Mouse (Mus musculus): ENCODE data around the gene Gng5. TPM values are rescaled to one million over a fixed set of nuclear protein-coding genes. Genes with fewer than 3 reads are reported as not detected.

The Gng5 gene
- 100 to 1,000 TPM; 197 to 229 TPM for total RNA-seq (2021)

DNA sequence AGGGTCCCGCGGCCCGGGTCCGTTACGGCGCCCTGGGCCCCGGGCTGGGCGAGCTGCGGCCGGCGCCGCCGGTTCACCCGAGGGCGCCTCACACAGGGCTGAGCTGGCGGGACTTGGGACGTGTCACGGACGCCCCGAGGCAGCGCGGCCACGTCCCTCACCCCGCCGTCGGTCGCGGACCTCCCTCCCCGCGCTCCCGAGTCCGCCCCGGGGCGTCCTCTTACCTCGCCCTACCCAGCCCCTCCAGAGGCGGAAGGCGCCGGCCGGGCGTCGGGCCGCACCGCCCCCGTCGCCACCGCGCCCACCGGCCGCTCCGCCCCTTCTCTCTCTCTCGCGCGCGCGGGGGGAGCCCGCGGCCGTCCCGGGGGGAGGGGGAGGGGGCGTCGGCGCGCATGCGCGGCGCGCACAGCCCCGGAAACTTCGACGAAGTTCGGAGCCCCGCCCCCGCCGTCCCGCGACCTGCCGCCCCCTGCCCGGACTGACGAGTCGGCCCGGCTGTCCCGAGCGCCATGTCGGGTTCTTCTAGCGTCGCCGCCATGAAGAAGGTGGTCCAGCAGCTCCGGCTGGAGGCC lies at the start of gene Gng5, which contains the start of gene Spata1:
Gng5 (plus strand) TSS at position 377 of the 572 bp plus-strand sequence.
Spata1 (minus strand) TSS at position 323 of the 572 bp plus-strand sequence.
- intact Hi-C loops (cut with DNase I): loop anchor here (2.0 to 5.0 kb wide), 3 partner anchors 49 to 313 kb away; partner anchors contain the start of genes Prkacb and Ssx2ip
- peak; percentile 84 for DNase-seq (ENCODE audit: low spot score)

GRCm38 (mm10) chr3:146450371-146450841 lies 49.2 kb upstream of the Gng5 start:
- intact Hi-C loops (cut with DNase I): loop anchor here (2.0 kb wide), 2 partner anchors 46 to 48 kb away; partner anchors contain the start of genes Gng5, Spata1 and Ssx2ip
- DNase-seq (ENCODE audit: low spot score): peak; percentile 85

DNA sequence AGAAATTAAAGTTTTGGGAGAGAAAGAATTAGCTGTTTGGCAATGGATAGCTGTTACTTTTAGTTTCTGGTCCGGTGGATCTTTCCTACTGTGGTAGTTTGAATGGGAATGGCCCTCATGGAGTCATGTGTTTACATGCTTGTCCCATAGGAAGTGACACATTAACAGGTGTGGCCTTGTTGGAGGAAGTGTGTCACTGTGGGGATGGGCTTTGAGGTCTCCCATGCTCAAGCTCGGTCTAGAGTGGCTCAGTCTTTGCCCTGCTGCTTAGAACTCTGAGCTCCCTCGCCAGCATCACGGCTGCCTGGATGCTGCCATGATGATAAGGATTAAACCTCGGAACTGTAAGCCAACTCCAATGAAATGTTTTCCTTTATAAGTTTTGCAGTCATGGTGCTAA lies 48.2 kb upstream of the Gng5 start:
- intact Hi-C loops (cut with DNase I): loop anchor here (2.0 kb wide), 2 partner anchors 47 kb away; partner anchors contain the start of genes Gng5, Spata1 and Ssx2ip
- DNase-seq (ENCODE audit: low spot score): no peak

- no peak for DNase-seq (ENCODE audit: low spot score)
- intact Hi-C loops (cut with DNase I): no loop called here
Measured at GRCm38 (mm10) chr3:146462939-146463338, 36.7 kb upstream of the Gng5 start.

DNA sequence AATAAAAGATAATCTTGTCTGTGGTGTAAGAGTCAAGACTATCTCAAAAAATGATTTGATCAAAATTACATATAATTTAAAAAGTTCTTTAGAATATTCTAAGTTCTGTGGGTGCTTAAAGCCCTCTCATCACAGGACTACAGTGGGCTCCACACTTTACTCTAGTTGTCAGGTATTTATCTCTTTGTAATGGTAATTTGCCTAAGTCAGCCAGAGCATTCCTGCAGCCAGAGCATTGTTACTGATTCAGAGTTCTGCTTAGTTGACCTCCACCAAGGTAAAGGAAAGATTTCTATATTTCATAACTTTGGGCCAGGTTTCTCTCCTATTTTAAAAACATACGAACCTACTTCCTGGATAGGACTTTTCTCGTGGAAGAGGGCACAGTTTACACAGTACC lies 30.4 kb upstream of the Gng5 start:
- intact Hi-C loops (cut with DNase I): no loop called here
- DNase-seq (ENCODE audit: low spot score): no peak

GRCm38 (mm10) chr3:146472657-146473056 lies 26.9 kb upstream of the Gng5 start:
- DNase-seq (ENCODE audit: low spot score): no peak

DNA sequence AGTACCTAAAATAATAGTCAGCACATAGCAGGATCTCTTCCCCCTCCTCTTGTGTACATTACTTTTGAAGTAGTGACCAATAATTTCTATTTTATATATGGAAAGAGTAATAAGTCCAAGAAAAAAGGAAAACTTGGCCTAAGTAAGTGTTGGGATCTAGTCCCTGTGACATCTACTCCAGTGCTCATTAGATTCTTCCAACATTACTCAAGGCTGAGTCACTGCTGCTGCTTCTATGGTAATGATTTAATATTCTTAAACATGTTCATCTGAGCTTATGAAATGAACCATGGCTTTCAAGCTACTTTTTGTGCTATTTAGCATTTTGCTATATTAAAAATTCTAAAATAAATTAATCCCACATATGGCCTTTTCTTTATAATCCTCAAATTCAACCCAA lies 25.9 kb upstream of the Gng5 start:
- DNase-seq (ENCODE audit: low spot score): no peak
- intact Hi-C loops (cut with DNase I): no loop called here

More at GRCm38 (mm10) chr3:146472657-146473056, 26.9 kb upstream of the Gng5 start:
- intact Hi-C loops (cut with DNase I): no loop called here

DNA sequence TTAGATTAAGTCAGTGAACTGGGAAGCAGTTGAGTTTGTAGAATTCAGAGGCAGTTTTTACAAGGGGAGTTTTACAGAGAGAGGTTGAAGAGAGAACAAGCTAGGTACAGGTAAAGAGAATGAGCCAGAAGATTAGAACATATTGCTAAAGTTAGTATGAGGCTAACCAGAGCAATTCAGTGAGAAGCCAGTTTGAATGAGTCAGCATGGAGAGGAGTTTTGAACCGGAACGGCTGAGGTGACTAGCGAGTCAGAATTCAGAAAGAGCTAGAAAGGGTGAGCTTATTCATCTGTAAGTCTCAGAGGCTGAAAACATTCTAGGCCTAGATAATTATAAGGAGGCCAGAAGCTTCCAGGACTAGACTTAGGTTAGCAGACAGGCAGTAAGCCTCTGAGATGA lies 25.2 kb upstream of the Gng5 start:
- intact Hi-C loops (cut with DNase I): no loop called here
- DNase-seq (ENCODE audit: low spot score): no peak

DNA sequence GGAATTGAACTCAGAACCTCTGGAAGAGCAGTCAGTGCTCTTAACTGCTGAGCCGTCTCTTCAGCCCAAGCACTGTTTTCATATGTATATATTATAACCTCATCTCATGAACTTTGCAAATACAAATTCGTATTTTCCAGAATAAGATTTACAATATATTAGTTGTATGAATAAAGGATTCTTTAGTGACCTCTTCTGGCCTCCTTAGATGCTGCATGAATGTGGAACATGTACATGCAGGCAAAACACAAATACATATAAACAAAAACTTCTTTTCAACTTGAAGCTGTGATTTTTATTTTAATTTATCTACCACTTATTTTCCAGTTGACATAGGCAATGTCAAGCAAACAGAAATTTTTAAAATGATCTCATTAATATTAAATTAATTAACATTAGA lies 17.6 kb upstream of the Gng5 start:
- DNase-seq (ENCODE audit: low spot score): no peak
- intact Hi-C loops (cut with DNase I): loop anchor here (5.0 kb wide), 1 partner anchor 135 kb away; no protein-coding TSS in a partner anchor

GRCm38 (mm10) chr3:146486464-146486863 lies 13.1 kb upstream of the Gng5 start:
- DNase-seq (ENCODE audit: low spot score): no peak
- intact Hi-C loops (cut with DNase I): no loop called here

DNA sequence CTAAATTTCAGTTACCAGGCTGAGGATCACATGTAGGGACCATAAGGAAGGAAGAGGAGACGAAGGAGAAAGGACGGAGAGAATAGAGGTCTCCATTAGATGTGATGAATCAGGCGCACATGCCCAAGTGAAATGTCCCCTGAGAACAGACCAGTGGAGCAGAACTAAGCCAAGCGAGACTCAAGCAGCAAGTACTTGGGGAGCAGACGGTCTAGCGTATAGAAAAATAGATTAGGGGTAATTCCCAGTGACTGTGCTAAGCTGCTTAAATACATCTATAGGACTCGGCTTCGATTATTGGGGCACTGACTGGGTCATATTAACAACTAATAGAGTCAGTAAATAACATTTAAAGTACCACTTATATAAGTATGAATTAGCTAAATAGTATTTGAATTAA lies 4.7 kb upstream of the Gng5 start:
- intact Hi-C loops (cut with DNase I): loop anchor here (5.0 kb wide), 1 partner anchor 317 kb away; the partner anchor contains the start of gene Prkacb

DNA sequence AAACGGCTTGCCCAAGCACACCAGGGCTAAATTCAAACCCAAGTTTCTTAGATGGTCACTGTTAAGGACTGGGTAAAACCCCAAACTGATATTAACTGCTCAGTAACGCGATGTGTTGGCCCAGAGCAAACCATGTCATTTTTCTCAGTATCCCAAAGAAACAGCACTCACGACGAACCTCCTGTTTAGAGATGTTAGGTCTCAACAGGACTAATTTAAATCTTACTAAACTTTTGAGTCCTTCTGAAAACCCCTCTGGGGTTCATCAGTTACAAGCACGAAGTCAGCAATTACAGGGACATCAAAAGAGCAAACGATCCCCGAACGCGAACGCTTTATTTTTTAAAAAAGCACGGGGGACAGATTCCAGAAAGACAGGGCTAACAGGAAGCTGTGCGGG lies 618 bp upstream of the Gng5 start:
- intact Hi-C loops (cut with DNase I): loop anchor here (2.0 to 5.0 kb wide), 2 partner anchors 48 to 313 kb away; partner anchors contain the start of gene Prkacb

More for the DNA sequence above, 4.7 kb upstream of the Gng5 start:
- no peak for DNase-seq (ENCODE audit: low spot score)

DNA sequence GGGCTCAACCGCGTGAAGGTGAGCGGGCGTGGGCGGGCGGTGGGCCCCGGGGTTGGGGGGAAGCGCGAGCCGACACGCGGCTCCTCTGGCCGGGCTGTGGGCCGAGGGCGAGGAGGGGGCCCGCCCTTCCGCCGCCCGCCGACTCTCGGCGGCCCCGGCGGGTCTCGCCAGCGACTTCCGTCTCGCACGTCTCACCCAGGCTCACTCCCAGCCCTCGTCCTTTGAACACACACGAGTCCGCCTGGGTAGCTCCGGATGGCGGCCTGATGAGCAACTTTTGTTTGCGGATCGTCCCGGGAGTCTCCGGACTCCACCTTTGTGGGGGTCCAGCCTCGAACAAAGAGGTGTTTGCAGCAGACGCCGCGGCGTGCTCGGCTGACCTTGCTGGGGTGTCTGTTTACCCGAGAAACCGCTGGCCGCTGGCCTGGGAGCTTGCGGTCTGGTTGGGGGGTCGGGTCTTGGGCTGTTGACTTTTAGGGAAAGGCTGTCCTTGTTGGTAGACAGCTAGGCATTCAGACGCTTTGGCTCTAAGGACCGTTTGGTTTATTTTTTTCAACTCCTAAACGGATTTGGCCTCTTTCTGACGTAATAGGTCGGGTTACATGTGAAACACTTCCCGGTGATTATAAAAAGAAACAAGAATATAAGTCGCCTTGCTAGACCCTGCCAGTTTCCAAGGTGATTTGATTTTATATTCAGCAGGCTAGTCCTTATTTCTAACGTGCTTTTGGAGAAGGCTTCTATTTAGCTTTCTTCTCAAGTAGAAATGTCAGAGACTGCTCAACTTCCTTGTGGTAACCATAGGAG lies 599 bp downstream of the Gng5 start:
- intact Hi-C loops (cut with DNase I): loop anchor here (5.0 kb wide), 1 partner anchor 98 kb away; the partner anchor contains the start of gene Ssx2ip
- DNase-seq (ENCODE audit: low spot score): no peak

More for the DNA sequence above, 618 bp upstream of the Gng5 start:
- DNase-seq (ENCODE audit: low spot score): no peak

- no peak for DNase-seq (ENCODE audit: low spot score)
- intact Hi-C loops (cut with DNase I): loop anchor here (5.0 kb wide), 1 partner anchor 99 kb away; the partner anchor contains the start of gene Ssx2ip
Measured at GRCm38 (mm10) chr3:146500810-146501201, 1.2 kb downstream of the Gng5 start.

DNA sequence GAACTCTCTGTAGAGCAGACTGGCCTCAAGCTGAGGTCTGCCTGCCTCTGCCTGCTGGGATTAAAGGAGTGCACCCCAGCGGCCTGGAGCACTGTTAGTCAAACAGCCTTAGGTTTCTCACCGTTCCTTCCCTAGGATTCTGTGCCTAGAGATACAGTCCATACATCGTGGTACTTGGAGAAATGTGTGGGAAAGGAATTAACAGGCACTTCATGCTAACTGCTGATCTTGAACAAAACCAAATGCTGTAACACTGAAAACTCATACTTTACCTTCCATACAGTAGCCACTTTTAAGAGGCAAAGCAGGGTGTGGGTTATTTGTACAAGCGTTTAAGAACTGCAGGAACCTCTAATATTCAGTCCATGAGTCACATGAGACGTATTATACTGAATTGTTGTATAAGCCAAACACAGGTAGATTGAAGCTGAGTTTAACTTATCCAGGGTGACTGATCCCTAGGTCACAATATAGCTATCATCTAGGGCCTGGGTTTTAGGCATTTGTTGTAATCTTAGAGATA lies 2.1 kb downstream of the Gng5 start:
- intact Hi-C loops (cut with DNase I): loop anchor here (2.0 to 5.0 kb wide), 2 partner anchors 17 to 99 kb away; partner anchors contain the start of gene Ssx2ip

GRCm38 (mm10) chr3:146506711-146507110 lies 7.1 kb downstream of the Gng5 start:
- DNase-seq (ENCODE audit: low spot score): no peak
- intact Hi-C loops (cut with DNase I): no loop called here

More for the DNA sequence above, 2.1 kb downstream of the Gng5 start:
- no peak for DNase-seq (ENCODE audit: low spot score)

DNA sequence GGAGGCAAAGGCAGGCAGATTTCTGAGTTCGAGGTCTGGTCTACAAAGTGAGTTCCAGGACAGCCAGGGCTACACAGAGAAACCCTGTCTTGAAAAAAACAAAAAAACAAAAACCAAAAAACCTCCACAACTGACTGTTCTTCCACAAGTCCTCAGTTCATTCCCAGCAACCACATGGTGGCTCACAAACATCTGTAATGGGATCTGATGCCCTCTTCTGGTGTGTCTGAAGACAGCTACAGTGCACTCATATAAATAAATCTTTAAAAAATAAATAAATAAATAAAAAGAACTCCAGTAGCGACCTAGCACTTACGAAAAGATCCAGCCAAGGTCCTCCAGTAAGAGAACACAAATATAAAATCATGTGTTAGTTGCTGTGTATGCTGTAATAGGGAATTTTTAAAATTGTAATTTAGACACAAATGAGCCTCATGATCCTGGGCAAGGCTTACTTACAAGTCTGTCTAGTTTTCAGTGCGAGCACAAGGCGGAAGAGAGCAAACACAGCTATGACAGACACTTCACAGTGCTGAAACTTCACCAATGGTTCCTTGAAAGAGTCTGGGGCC lies 20.7 kb downstream of the Gng5 start:
- intact Hi-C loops (cut with DNase I): loop anchor here (5.0 kb wide), 1 partner anchor 292 kb away; the partner anchor contains the start of gene Prkacb
- DNase-seq (ENCODE audit: low spot score): no peak

GRCm38 (mm10) chr3:146520798-146521651 lies 21.4 kb downstream of the Gng5 start, which contains the start of gene Rpf1:
Rpf1 (minus strand) TSS chr3:146521429.
- peak; percentile 84 for DNase-seq (ENCODE audit: low spot score)
- intact Hi-C loops (cut with DNase I): loop anchor here (5.0 kb wide), 1 partner anchor 291 kb away; the partner anchor contains the start of gene Prkacb

GRCm38 (mm10) chr3:146521652-146522020 lies 22.0 kb downstream of the Gng5 start:
- intact Hi-C loops (cut with DNase I): loop anchor here (5.0 kb wide), 1 partner anchor 291 kb away; the partner anchor contains the start of gene Prkacb
- no peak for DNase-seq (ENCODE audit: low spot score)
